Mouse (Mus musculus): ENCODE data around the gene Fut7. TPM values are rescaled to one million over a fixed set of nuclear protein-coding genes. Genes with fewer than 3 reads are reported as not detected.
"Not testable (repeated sequence)": the region's sequence is repeated elsewhere in the genome, so short reads cannot be mapped to it uniquely, and the experiment has no call there.

Gene Fut7
- polyA plus RNA-seq (2012; rRNA removed): 0.19 and 0.29 TPM in 2 replicates

- DNase-seq (ENCODE audit: low spot score): no peak
Measured at GRCm38 (mm10) chr2:25422587-25423410, at the start of gene Fut7. Fut7 (plus strand) TSS chr2:25423267.

DNA sequence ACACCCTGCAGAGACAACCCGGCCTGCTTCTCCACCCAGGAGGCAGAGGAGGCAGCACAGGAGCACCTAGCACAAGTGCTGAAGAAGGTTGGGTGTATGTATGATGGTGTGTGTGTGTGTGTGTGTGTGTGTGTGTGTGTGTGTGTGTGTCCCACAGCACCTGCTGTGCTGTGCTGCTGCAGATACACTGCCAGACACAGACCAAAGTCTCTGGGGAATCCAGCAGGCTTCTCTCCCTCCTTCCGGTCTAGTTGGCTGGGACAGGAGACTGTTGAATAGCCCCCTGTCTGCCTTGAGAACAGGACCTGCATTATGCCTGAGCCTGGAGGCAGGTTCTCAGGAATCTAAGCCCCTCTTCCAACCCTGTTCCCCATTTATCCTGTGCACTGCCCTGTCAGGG, 49.6 kb upstream of the Fut7 start:
- DNase-seq (ENCODE audit: low spot score): no peak

GRCm38 (mm10) chr2:25376589-25376988, 46.5 kb upstream of the Fut7 start:
- DNase-seq (ENCODE audit: low spot score): no peak

GRCm38 (mm10) chr2:25384492-25384891, 38.6 kb upstream of the Fut7 start:
- no peak for DNase-seq (ENCODE audit: low spot score)

DNA sequence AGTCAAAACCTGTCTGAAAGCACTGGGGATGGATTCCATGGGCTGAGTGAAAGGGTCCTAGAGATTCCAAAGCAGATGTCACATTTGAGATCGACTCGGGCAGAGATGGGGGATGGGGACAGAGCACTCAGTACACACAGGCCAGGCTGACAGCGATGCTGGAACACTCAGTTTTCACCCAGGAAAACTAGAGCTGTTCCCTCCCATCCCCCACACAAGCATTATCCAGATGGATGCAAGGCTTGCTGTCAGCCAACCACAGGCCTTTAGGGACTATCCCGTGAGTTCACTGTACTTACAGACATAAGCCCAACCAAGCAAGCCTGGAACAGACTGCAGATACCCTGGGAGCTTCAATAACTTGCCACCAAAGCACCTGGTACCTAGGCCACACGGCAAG, 31.8 kb upstream of the Fut7 start:
- no peak for DNase-seq (ENCODE audit: low spot score)

DNA sequence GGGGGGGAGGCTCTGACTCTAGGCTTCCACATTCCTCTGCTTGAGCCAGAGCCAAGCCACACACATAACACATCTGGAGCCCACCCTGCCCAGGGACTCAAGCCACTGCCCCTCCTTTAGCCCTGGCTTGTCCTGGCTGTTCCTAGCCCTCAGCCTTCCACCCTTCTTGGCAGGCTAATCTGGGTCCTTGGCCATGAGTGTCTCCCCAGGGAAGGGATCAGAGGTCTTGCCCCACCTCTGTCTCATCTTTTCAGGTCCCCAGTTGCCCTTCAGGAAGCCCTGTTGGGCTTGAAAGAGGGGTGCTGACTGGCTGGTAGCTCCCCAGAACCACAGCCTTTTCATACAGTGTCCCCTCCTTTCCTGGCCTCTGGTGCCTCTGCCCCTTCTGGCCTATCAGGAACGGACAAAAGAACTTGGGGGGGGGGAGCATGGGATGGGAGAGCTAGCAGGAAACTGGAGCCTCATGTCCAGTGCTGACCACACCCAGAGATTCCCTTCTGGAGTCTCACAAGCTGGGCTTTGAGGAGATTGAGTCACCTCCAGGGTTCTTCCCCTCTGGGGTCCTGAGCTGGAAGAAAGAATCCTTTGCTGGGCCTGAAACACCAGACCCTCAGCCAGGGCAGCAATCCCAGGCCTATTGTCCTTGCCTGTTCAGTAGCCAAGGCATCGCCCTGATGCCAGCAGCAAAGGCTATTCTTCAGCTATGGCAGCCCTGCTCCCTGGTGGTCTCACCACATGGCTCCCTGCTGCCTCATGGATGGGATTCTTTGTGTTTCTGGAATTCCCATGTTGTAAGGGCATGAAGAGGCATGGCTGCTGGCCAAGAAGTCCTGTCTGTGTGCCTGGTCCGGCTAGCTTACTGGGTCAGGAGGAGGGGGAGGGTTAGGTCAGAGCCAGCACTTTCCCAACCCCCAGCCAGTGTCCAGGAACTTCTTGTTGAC, 28.5 kb upstream of the Fut7 start:
- no peak for DNase-seq (ENCODE audit: low spot score)

- peak; percentile 60 for DNase-seq (ENCODE audit: low spot score)
Measured at GRCm38 (mm10) chr2:25395721-25396596, 27.1 kb upstream of the Fut7 start, which contains the start of gene Entpd2. Entpd2 (plus strand) TSS chr2:25395874.

DNA sequence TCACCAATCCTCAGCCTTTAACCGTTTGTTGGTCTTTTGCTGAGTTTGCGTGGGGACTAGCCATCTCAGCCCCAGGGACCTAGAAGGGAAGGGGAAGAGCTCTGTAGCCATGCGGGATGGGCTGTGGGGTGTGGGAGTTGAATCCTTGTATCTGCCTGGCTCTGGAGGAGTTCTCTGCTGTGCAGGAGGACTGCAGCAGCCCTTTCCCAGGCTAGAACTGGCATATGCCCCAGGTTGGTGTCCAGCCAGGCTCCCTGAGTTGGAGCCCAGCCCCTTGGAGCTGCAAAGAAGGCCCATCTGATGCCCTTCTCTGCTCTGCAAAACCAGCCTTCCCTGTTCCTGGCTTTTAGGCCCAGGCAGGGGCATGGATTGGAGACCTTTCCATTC, 26.5 kb upstream of the Fut7 start:
- no peak for DNase-seq (ENCODE audit: low spot score)

GRCm38 (mm10) chr2:25397010-25397409, 26.1 kb upstream of the Fut7 start:
- DNase-seq (ENCODE audit: low spot score): no peak

- DNase-seq (ENCODE audit: low spot score): no peak
Measured at GRCm38 (mm10) chr2:25398065-25398464, 25.0 kb upstream of the Fut7 start.

- DNase-seq (ENCODE audit: low spot score): no peak
Measured at GRCm38 (mm10) chr2:25399051-25399450, 24.0 kb upstream of the Fut7 start, which contains the start of gene Npdc1. Npdc1 (plus strand) TSS chr2:25399351.

DNA sequence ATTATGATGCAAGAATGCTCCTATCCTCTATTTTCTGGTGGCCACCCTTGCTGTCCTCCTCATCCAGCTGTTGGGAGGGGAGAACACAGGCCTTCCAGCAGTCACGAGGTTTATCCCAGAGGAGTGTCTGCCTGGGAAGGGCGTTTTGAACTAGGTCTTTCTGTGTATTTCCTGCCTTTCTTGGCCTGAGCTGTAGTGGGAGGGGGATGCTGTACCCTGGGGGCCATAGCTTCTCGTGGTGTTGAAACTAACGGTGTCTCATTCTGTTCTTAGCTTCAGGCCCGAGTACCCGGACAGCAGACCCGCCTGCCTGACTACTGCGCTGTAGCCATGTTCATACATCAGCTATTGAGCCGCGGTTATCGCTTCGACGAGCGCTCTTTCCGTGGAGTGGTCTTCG, 22.8 kb upstream of the Fut7 start:
- DNase-seq (ENCODE audit: low spot score): no peak

GRCm38 (mm10) chr2:25400764-25401163, 22.3 kb upstream of the Fut7 start:
- no peak for DNase-seq (ENCODE audit: low spot score)

DNA sequence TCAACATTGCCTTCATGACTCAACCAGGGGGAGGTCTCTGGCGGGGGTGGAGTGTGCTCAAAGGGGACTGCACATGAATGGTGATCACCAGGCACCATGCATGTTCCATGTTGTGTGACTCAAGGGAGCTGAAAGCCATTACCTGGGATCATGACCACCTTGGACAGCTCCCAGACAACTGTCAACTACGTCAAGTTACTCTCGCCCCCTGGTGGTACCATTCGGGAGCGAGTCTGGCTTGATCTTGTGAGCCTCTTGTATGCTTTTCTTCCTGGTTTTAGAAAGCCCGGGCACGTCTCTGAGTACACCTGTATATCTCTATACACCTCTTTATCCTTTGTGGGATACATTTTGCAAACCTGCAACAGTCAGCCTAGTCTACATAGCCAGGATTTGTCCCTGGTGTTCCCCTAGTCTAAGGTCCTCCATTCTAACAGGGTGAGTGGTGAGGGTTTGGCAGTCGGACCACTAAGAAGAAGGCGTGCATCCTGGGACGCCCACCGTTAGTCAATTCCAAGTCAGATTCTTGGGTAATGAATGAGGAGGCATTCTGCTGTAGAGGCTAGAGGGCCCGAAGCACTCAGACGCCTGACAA, 20.6 kb upstream of the Fut7 start:
- DNase-seq (ENCODE audit: low spot score): no peak

DNA sequence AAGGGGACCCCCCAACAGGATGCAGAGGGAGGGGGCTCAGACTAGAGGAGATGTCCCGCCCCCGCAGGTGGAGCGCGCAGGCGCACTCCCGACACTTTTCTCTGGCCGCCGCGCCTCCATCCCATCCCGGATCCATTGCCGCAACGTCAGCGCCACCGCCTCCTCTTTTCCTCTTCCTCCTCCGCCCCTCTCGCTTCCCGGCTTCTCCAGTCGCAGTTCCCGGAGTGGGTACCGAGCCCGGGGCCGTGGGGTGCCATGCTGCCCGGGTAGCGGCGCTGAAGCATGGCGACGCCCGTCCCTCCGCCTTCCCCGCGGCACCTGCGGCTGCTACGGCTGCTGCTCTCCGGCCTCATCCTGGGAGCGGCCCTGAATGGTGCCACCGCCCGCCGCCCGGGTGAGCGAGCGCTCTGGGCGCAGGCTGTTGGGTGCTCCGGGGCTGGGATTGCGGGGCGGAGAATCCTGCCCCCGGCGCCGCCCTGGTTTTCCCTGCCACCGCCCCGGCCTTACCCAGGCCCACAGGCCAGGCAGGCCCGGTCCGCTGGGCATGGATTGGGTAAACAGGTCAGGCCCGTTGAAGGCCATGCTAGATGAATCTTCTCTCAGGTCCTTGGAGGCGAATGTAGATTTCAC, 20.0 kb upstream of the Fut7 start:
- DNase-seq (ENCODE audit: low spot score): peak; percentile 56

- DNase-seq (ENCODE audit: low spot score): no peak
Measured at GRCm38 (mm10) chr2:25403994-25404393, 19.1 kb upstream of the Fut7 start.

- no peak for DNase-seq (ENCODE audit: low spot score)
Measured at GRCm38 (mm10) chr2:25408908-25409307, 14.2 kb upstream of the Fut7 start.

DNA sequence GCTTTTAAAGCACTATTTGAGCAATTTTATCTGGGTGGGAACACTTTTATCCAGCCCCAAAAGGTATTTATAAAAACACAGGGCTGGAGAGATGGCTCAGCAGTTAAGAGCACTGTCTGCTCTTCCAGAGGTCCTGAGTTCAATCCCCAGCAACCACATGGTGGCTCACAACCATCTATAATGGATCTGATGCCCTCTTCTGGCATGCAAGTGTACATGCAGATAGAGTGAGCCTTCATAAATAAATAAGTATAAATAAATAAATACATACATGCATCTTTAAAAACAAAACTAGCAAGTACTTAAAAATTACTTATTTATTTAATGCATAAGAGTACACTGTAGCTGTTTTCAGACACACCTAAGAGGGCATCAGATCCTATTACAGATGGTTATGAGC, 9.6 kb upstream of the Fut7 start:
- DNase-seq (ENCODE audit: low spot score): not testable (repeated sequence)

GRCm38 (mm10) chr2:25417426-25417825, 5.6 kb upstream of the Fut7 start:
- DNase-seq (ENCODE audit: low spot score): no peak

GRCm38 (mm10) chr2:25421896-25422295, 1.2 kb upstream of the Fut7 start:
- DNase-seq (ENCODE audit: low spot score): no peak

DNA sequence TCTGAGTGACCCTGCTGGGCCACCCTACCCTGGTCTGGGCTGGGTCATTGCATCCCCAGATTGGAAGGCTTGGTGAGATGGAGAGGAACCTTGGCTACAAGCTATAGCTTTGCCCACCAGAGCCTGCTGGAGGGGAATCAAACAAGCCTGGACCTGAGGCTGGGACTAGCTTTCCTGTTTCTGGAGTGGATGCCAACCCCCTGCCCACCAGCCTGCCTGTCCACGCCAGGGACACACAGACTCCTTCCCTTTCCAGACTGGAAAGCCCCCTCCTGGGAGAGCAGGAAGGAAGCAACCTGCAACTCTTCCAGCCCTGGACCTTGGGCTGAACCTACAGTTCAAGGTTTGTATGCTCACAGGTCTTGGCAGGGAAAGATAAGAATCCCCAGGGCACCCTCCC, 559 bp downstream of the Fut7 start:
- DNase-seq (ENCODE audit: low spot score): no peak

Measured in urinary bladder, adult 2 months (tissue).